Mouse (Mus musculus) embryonic fibroblast, embryonic 13.5 days (primary cell): ENCODE data around the gene Vps4a.

ENCODE experiments used
- CTCF ChIP-seq: IDR thresholded peaks from 2 replicates; pipeline ENCODE4 v1.5.1; 2011; ENCODE audit warnings: mild to moderate bottlenecking, control low read depth, low read length, moderate library complexity, borderline replicate concordance; ENCODE audit not compliant: insufficient read depth
- POLR2A ChIP-seq: IDR thresholded peaks from 2 replicates; pipeline ENCODE4 v1.6.1; 2011; ENCODE audit warnings: low read depth, mild to moderate bottlenecking, control low read depth, low read length, moderate library complexity

- TF ChIP-seq CTCF: no peak
- TF ChIP-seq POLR2A: no peak
These were observed 18.4 kb upstream of the Vps4a start for GRCm38 (mm10) chr8:107012666-107013065.
